Mouse (Mus musculus) ES-E14 (cell line): Measurements from ENCODE around the gene Flnc.
"Not testable (repeated sequence)": the region's sequence is repeated elsewhere in the genome, so short reads cannot be mapped to it uniquely, and the experiment has no call there.

Experiments
- HCFC1 ChIP-seq: IDR thresholded peaks from 2 replicates; pipeline ENCODE4 v1.6.1; 2012; ENCODE audit warnings: low read length, inconsistent platforms, borderline replicate concordance; ENCODE audit not compliant: insufficient read depth
- MAFK ChIP-seq: IDR thresholded peaks from 2 replicates; pipeline ENCODE4 v1.6.1; 2014; ENCODE audit warnings: mild to moderate bottlenecking, low read depth, low read length, inconsistent platforms; ENCODE audit not compliant: insufficient read depth
- ZC3H11A ChIP-seq: IDR thresholded peaks from 2 replicates; pipeline ENCODE4 v1.6.1; 2012; ENCODE audit warnings: low read depth, mild to moderate bottlenecking, inconsistent platforms, low read length, borderline replicate concordance
- ZNF384 ChIP-seq: IDR thresholded peaks from 2 replicates; pipeline ENCODE4 v1.6.1; 2012; ENCODE audit warnings: low read depth, low read length, inconsistent platforms

DNA sequence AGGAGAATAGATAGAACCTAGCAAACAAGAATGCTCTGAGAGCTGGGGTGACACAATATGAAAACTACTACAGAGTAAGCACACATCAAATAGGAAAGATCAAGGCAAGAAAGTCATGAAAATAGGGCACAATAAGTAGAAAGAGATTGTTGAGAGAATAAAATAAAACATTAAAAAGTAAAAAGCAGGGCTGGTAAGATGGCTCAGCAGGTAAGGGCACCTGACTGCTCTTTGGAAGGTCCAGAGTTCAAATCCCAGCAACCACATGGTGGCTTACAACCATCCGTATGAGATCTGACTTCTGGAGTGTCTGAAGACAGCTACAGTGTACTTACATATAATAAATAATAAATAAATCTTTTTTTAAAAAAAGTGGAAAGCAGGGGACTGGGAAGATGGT is 42.6 kb upstream of the Flnc start:
- not testable (repeated sequence) for TF ChIP-seq ZNF384, ZC3H11A, HCFC1, MAFK
